Mouse (Mus musculus) E14TG2a.4 (cell line): Measurements from ENCODE around the gene Tmem186.

Experiments used
- CTCF ChIP-seq: conservative IDR thresholded peaks from 2 replicates; pipeline ENCODE4 v1.5.1; 2014; ENCODE audit warnings: low read length
- POU5F1 ChIP-seq: IDR thresholded peaks from 2 replicates; pipeline ENCODE4 v1.6.1; 2014; ENCODE audit warnings: low read length, borderline replicate concordance

GRCm38 (mm10) chr16:8603789-8604188 lies 33.7 kb downstream of the Tmem186 start:
- TF ChIP-seq CTCF (no peak), POU5F1 (no peak)
